Mouse (Mus musculus) gastrocnemius, postnatal 10 days (tissue): ENCODE measurements around the gene Pak2. TPM values are rescaled to one million over a fixed set of nuclear protein-coding genes. Genes with fewer than 3 reads are reported as not detected.

Source experiments
- DNase-seq: peaks from one replicate; pipeline ENCODE4 v3.0.0; 2021; ENCODE audit warnings: mixed read lengths
- microRNA-seq, 2 experiments: library from miRNA; unstranded; fragments of <30 nt; microRNA quantifications; one replicate each; pipeline ENCODE4 v1.2.0; 2021
- total RNA-seq, 2 experiments: library from RNA; stranded (reverse); gene quantifications; 2 replicates each; pipeline ENCODE4 v1.2.3; 2021

The Pak2 gene
- total RNA-seq, 2 experiments from 2014 or later, result 22.7 to 26.7 TPM

- DNase-seq, result peak; percentile 88
Measured at GRCm38 (mm10) chr16:32002509-32003477, 76.3 kb downstream of the Pak2 start, which contains the start of gene Senp5. TSS of gene Senp5 (minus strand) at chr16:32003287.

- DNase-seq, result no peak
Measured at GRCm38 (mm10) chr16:31996371-31996770, 82.8 kb downstream of the Pak2 start.

GRCm38 (mm10) chr16:31993946-31994345 lies 85.2 kb downstream of the Pak2 start:
- DNase-seq, result no peak

- DNase-seq, result no peak
Measured at GRCm38 (mm10) chr16:31993195-31993594, 85.9 kb downstream of the Pak2 start.

DNA sequence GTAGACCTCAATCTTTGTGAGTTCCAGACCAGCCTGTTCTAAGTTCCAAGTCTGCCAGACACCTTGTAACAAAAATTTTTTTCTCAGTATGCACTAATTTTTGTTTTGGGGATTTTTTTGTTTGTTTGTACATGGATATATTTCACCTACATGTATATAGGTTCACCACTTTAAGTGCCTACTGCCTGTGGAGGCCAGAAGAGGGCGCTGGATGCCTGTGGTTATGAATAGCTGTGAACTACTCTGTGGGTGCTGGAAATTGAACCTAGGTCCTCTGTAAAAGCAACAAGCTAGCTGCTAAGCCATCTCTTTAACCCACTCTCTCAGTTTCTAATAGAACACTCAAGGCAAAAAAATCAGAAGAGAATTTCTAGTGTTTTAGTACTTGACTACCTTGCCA lies 87.1 kb downstream of the Pak2 start:
- no peak for DNase-seq

- no peak for DNase-seq
Measured at GRCm38 (mm10) chr16:31980946-31981345, 98.2 kb downstream of the Pak2 start.

DNA sequence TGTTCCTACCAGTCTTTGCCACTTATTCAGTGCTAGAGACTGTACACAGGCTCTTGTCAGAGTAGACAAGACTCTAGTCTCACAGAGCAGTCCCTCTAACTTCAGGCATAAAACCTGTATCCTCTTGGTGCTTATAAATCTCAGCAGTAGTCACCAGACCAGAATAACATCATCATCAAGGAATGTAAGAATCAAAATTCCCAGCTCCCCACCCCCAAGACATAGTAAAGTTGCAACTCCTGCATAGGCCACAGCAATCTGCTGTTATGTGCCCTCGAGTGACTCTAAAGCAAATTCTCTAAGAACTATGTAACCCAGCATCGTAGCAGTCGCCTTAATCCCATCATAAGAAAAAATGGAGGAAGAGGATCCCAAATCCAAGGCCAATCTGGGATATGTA lies 99.6 kb downstream of the Pak2 start:
- DNase-seq, result no peak

DNA sequence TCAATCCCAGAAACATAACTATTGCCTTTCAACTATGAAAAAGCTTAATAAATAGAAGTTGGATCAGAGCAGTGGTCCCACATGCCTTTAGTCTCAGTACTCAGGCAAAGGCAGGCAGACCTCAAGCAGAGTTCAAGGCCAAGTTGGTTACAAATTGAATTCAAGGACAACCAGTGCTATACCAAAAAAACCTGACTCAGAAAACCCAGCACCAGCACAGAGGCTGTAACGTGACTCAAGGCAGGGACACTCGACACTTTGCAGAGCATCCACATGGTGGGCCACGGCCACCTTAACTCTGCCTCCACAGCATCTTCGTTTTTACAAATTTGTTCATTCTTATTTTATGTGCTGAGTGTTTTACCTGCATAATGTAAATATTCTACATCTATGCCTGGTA lies 103.9 kb downstream of the Pak2 start:
- DNase-seq, result no peak

Small RNAs within 50 kb of the gene (microRNA-seq; reads per million reads assigned to microRNA genes)
- 0 reads per million in 2 experiments for gene Gm26269

Other genes starting within 250 kb of the Pak2 start
- gene Meltf, start 200.5 kb downstream of the Pak2 start, total RNA-seq, result under 1 TPM in 1 of 2 experiments, not detected in 1; 0.05 TPM
- 1 to 10 TPM; 5.9 to 7.5 TPM for gene Pigz, start 145.5 kb downstream of the Pak2 start, total RNA-seq
- gene 0610012G03Rik, start 130.8 kb downstream of the Pak2 start, total RNA-seq, result 10 to 100 TPM; 41.2 to 47.7 TPM
- 10 to 100 TPM; 18.7 to 23.6 TPM for gene Ncbp2, start 130.8 kb downstream of the Pak2 start, total RNA-seq
- 10 to 100 TPM; 13.8 to 17.0 TPM for gene Senp5, start 76.1 kb downstream of the Pak2 start, total RNA-seq
- gene Pigx, start 20.4 kb upstream of the Pak2 start, total RNA-seq, result 10 to 100 TPM; 15.9 to 16.1 TPM
- gene Cep19, start 20.5 kb upstream of the Pak2 start, total RNA-seq, result 1 to 10 TPM; 6.3 to 7.3 TPM
- 1 to 10 TPM; 7.4 to 9.0 TPM for gene Nrros, start 86.3 kb upstream of the Pak2 start, total RNA-seq
- gene Bex6, start 100.5 kb upstream of the Pak2 start, total RNA-seq, result under 1 TPM in 1 of 2 experiments, not detected in 1; 0.47 TPM
- 10 to 100 TPM; 11.2 to 11.6 TPM for gene Fbxo45, start 167.8 kb upstream of the Pak2 start, total RNA-seq
- gene Wdr53, start 167.9 kb upstream of the Pak2 start, total RNA-seq, result 1 to 10 TPM; 6.1 to 7.3 TPM
- 10 to 100 TPM; 13.1 to 18.3 TPM for gene Smco1, start 192.1 kb upstream of the Pak2 start, total RNA-seq
- 10 to 100 TPM; 11.6 to 13.4 TPM for gene Rnf168, start 198.1 kb upstream of the Pak2 start, total RNA-seq